Mouse (Mus musculus) ES-E14 (cell line): ENCODE data around the gene Ampd3. TPM values are rescaled to one million over a fixed set of nuclear protein-coding genes. Genes with fewer than 3 reads are reported as not detected.

ENCODE experiments used
- DNase-seq: peaks from one replicate; pipeline ENCODE4 v3.0.0-alpha.2; 2013; ENCODE audit warnings: low read depth, low spot score
- H3K27ac ChIP-seq: 2 replicates; pipeline ENCODE4 v1.5.1; 2012; ENCODE audit warnings: low read depth, mild to moderate bottlenecking, low read length, moderate library complexity, mixed read lengths; ENCODE audit not compliant: poor library complexity, insufficient read depth, severe bottlenecking
- H3K36me3 ChIP-seq: 2 replicates; pipeline ENCODE4 v1.6.1; 2012; ENCODE audit warnings: mild to moderate bottlenecking, low read length, moderate library complexity, mixed read lengths; ENCODE audit not compliant: control insufficient read depth, poor library complexity, insufficient read depth, severe bottlenecking
- H3K4me1 ChIP-seq, 2 experiments: fragments of 150-350 bp in 1 of 2; sonication (generic) in 1 of 2; 2 replicates each; pipeline ENCODE4 v1.6.1; 2012; ENCODE audit warnings: low read length in 2 of 2, mild to moderate bottlenecking in 1 of 2, mixed read lengths in 1 of 2; ENCODE audit not compliant: control insufficient read depth in 2 of 2, insufficient read depth in 2 of 2, poor library complexity in 1 of 2
- H3K4me3 ChIP-seq, 2 experiments: fragments of 150-350 bp in 1 of 2; sonication (generic) in 1 of 2; 2 replicates each; pipeline ENCODE4 v1.5.1; 2012; ENCODE audit warnings: low read length in 2 of 2, low read depth in 1 of 2, mild to moderate bottlenecking in 1 of 2, mixed read lengths in 1 of 2; ENCODE audit not compliant: insufficient read depth in 1 of 2, poor library complexity in 1 of 2, severe bottlenecking in 1 of 2
- H3K9ac ChIP-seq: 2 replicates; pipeline ENCODE4 v1.6.1; 2012; ENCODE audit warnings: low read depth, mild to moderate bottlenecking, low read length, mixed read lengths; ENCODE audit not compliant: poor library complexity, insufficient read depth, severe bottlenecking
- H3K9me3 ChIP-seq: fragments of 150-350 bp; sonication (generic); 2 replicates; pipeline ENCODE4 v1.6.1; 2012; ENCODE audit warnings: low read depth, mild to moderate bottlenecking, low read length; ENCODE audit not compliant: control insufficient read depth, insufficient read depth
- CHD2 ChIP-seq: IDR thresholded peaks from 2 replicates; pipeline ENCODE4 v1.6.1; 2014; ENCODE audit warnings: mild to moderate bottlenecking, low read depth, low read length, inconsistent platforms
- HCFC1 ChIP-seq: IDR thresholded peaks from 2 replicates; pipeline ENCODE4 v1.6.1; 2012; ENCODE audit warnings: low read length, inconsistent platforms, borderline replicate concordance; ENCODE audit not compliant: insufficient read depth
- MAFK ChIP-seq: IDR thresholded peaks from 2 replicates; pipeline ENCODE4 v1.6.1; 2014; ENCODE audit warnings: mild to moderate bottlenecking, low read depth, low read length, inconsistent platforms; ENCODE audit not compliant: insufficient read depth
- ZC3H11A ChIP-seq: IDR thresholded peaks from 2 replicates; pipeline ENCODE4 v1.6.1; 2012; ENCODE audit warnings: low read depth, mild to moderate bottlenecking, inconsistent platforms, low read length, borderline replicate concordance
- ZNF384 ChIP-seq: IDR thresholded peaks from 2 replicates; pipeline ENCODE4 v1.6.1; 2012; ENCODE audit warnings: low read depth, low read length, inconsistent platforms
- in situ Hi-C, 2 experiments: fragments of 600-800 bp; cut with MboI; formaldehyde crosslinking; loops; one replicate each; pipeline ENCODE4 v1.15.1; 2025; ENCODE audit warnings: low sequenced_read_pairs in 2 of 2, inconsistent platforms in 1 of 2; ENCODE audit not compliant: unreplicated experiment in 2 of 2
- total RNA-seq: library from RNA; depleted of rRNA; stranded (reverse); fragments of 300-350 nt; gene quantifications from 2 replicates; pipeline ENCODE4 v1.2.3, GENCODE M21; 2012

The Ampd3 gene
- total RNA-seq, 1 experiment = 2.4 TPM

DNA sequence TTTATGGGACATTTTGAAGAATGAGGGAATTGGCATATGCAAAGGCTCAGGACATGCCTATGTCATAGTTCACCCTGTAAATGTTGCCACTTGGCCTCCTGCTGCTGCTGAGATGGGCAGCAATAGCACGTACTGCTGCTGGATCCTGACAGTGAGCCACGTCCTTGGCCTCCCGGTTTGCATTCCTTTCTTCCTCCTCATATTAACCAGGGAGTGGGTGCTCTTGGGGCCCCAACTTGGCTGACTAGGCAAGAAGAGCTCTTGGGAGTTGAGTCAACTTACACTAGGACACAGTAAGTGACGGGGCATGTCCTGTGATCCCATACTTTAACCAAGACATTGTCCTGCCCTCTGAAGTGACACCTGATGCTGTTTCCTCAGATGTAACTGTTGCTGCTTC is 12.5 kb downstream of the Ampd3 start:
- no peaks in the 10 kb centered on the region for H3K36me3 ChIP-seq
- no peak overlapping the region for H3K27ac ChIP-seq
- in situ Hi-C loops = no loop called here
- no peak overlapping the region for H3K9ac ChIP-seq
- no peak overlapping the region for H3K4me3 ChIP-seq
- peaks cover 8 to 18% of the 10 kb centered on the region in 2 experiments for H3K4me1 ChIP-seq
- TF ChIP-seq MAFK (no peak), CHD2 (no peak), ZC3H11A (no peak), ZNF384 (no peak), HCFC1 (no peak)
- H3K9me3 ChIP-seq = no peaks in the 10 kb centered on the region
- no peak for DNase-seq

DNA sequence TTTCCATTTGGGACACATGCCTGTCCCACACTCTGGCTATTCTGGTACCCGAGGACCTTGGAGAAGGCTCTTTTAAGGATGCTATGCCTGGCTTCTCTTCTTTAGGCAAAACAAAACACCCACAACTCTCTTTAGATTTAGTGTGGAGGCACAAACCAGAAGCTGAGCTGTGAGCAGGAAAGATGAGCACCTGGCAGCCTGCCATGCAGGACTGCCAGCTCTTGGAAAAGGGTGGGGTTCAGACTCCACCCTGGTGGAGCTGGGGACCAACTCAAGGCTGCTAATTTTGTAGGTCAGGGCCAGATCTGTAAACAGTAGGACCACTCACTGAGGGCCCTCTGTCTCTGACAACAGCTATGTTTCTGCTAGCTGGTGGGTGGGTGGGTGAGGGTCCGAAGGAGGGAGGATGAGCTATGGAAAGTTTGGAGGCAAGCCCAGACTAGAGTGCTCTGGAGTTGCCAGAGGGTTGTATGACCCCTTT is 13.3 kb downstream of the Ampd3 start:
- no peak for DNase-seq
- H3K4me1 ChIP-seq = peaks cover 8 to 17% of the 10 kb centered on the region in 2 experiments
- H3K4me3 ChIP-seq = no peak overlapping the region

DNA sequence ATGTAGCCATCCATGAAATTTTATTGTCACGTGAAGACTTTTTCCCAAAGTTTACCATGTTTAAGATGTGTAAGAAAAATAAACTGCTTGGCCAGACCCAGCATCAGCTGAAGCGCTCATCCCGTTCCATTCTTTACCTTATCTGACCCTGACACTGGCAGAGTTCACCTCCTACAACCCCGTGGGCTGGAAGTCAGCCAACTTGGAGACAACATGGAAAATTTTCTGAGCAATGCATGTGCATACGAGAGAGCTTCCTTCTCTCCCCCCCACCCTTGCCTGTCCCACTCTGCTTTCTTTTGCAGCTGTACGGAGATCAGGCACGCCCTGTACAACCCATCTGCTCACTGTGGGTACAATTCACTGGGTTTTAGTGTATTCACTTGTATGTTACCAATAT is 14.1 kb downstream of the Ampd3 start:
- in situ Hi-C loops = no loop called here

More for the DNA sequence above, 13.3 kb downstream of the Ampd3 start:
- in situ Hi-C loops = no loop called here
- no peaks in the 10 kb centered on the region for H3K9me3 ChIP-seq
- TF ChIP-seq CHD2 = no peak
- TF ChIP-seq ZNF384 = no peak
- TF ChIP-seq ZC3H11A = no peak
- TF ChIP-seq HCFC1 = no peak
- TF ChIP-seq MAFK = no peak
- no peak overlapping the region for H3K9ac ChIP-seq
- no peak overlapping the region for H3K27ac ChIP-seq
- no peaks in the 10 kb centered on the region for H3K36me3 ChIP-seq

DNA sequence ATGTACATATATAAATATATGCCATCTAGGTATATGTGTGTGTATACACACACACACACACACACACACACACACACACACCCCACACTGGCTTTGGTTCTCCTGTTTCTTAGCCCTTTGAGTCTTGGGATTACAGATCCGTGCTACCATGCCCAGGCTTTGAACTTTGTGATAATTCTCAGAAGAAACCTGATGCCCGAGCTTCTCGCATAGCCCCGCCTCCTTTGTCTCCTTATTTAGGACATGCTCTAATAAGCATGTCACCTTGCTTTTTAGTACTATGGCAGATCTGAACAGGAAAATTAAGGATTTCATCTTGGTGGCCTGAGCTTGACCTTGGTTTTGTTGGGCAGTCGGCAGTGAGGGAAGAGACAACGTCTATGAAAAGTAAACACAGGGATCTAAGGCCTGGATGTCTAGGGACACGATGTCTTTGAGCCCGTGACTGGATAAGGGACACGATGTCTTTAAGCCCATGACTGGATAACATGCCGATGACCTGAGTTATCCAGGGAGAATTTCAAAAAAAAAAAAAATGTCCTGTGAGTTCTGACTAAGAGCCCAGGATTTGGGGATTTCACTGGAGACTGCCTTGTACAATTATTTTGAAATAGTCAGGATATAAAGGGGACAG is 15.0 kb downstream of the Ampd3 start:
- H3K9ac ChIP-seq = no peak overlapping the region
- no peak for DNase-seq

More for the DNA sequence above, 14.1 kb downstream of the Ampd3 start:
- TF ChIP-seq ZC3H11A = no peak
- Histone ChIP-seq H3K36me3 (no peaks in the 10 kb centered on the region), H3K27ac (no peak overlapping the region), H3K9ac (no peak overlapping the region), H3K4me1 (peaks cover 3 to 10% of the 10 kb centered on the region in 2 experiments), H3K9me3 (no peaks in the 10 kb centered on the region), H3K4me3 (no peak overlapping the region)
- no peak for DNase-seq

DNA sequence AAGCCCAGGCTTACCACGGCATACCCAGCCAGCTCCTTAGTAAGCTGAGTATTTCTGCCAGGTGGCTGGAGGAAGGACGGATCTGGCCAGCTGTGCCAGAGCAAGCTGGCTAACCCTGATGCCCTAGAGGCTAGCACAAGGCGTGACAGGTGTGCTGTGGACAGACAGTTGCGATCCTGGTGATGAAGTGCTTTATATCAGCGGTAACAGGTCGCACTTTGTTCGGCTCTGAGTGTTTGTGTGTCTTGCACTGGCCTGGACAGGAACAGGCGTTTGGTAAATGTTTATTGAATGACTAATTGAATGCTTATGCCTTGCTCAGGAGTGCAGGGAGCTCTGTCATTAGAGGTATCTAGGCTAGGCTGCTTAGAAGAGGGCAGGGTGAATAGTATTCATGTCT is 17.0 kb downstream of the Ampd3 start:
- no peak for DNase-seq
- Histone ChIP-seq H3K4me3 (no peak overlapping the region), H3K36me3 (no peaks in the 10 kb centered on the region), H3K9ac (no peak overlapping the region), H3K27ac (no peak overlapping the region), H3K9me3 (no peaks in the 10 kb centered on the region), H3K4me1 (peaks cover 3% of the 10 kb centered on the region in 2 experiments; a peak in 2 of 4 replicates)
- in situ Hi-C loops = no loop called here
- no peak for TF ChIP-seq CHD2
- TF ChIP-seq ZC3H11A = no peak
- no peak for TF ChIP-seq MAFK
- TF ChIP-seq HCFC1 = no peak
- no peak for TF ChIP-seq ZNF384

More for the DNA sequence above, 15.0 kb downstream of the Ampd3 start:
- Histone ChIP-seq H3K27ac (no peak overlapping the region), H3K9me3 (no peaks in the 10 kb centered on the region), H3K4me3 (no peak overlapping the region), H3K4me1 (peaks cover 3% of the 10 kb centered on the region in 2 experiments; a peak in 2 of 4 replicates), H3K36me3 (no peaks in the 10 kb centered on the region)
- in situ Hi-C loops = no loop called here
- TF ChIP-seq CHD2 = no peak
- TF ChIP-seq HCFC1 = no peak
- TF ChIP-seq MAFK = no peak
- no peak for TF ChIP-seq ZC3H11A
- TF ChIP-seq ZNF384 = no peak
